Mouse (Mus musculus) splenic B cell, adult 2 months (primary cell): ENCODE results near the gene Gm45062.

ENCODE experiments used
- DNase-seq: peaks from one replicate; pipeline ENCODE4 v3.0.0-alpha.2; 2011; ENCODE audit warnings: low read depth, low spot score
- H3K27me3 ChIP-seq: 2 replicates; pipeline ENCODE4 v1.6.1; 2012; ENCODE audit warnings: mild to moderate bottlenecking, low read length, moderate library complexity, mixed read lengths; ENCODE audit not compliant: control insufficient read depth, poor library complexity, insufficient read depth, severe bottlenecking
- H3K36me3 ChIP-seq: 2 replicates; pipeline ENCODE4 v1.6.1; 2012; ENCODE audit warnings: mild to moderate bottlenecking, low read length, moderate library complexity, mixed read lengths; ENCODE audit not compliant: control insufficient read depth, poor library complexity, insufficient read depth, severe bottlenecking

Gene Gm45062

DNA sequence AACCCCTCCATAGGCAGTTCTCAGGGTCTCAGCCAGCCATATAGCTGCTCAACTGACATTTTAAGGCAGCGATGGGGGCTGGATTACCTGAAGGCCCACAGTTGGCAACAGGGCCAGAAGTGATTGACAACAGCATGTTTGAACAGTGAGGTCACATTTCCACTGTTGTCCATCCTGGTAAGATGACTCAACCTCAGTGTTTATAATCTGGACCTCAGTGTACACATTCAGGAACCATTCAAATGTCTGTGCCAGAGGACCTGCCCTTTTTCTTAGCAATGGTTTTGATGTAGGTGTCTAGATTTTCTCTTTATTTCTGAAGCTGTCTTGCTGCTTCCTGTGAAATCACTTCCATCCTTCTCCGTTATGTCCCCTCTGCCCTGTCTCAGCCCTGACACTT lies 87.9 kb downstream of the Gm45062 start:
- Histone ChIP-seq H3K36me3 (no peaks in the 10 kb centered on the region), H3K27me3 (no peaks in the 10 kb centered on the region)
- no peak for DNase-seq

DNA sequence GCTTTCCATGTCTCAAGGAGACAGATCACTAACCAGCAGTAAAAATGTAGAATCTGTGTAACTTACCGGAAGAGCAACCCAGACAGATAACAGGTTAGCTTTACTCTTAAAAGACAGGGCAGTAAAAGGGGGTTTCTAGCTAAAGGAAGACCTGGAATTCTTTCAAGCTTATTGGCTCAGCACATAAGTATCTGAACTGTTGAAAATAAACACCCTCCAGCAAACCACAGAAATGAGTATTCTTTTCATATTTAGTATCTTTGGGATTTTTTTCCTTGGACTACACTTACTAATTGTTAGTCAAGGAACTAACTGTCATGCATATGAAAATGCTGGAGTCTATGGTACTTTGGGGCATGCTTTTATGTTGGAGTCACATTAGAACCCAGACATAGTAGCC lies 89.1 kb downstream of the Gm45062 start:
- H3K27me3 ChIP-seq, result no peaks in the 10 kb centered on the region
- no peak for DNase-seq
- no peaks in the 10 kb centered on the region for H3K36me3 ChIP-seq

GRCm38 (mm10) chr6:8349060-8349670 lies 89.9 kb downstream of the Gm45062 start:
- no peak for DNase-seq
- no peaks in the 10 kb centered on the region for H3K27me3 ChIP-seq
- no peaks in the 10 kb centered on the region for H3K36me3 ChIP-seq

- H3K36me3 ChIP-seq, result no peaks in the 10 kb centered on the region
- no peaks in the 10 kb centered on the region for H3K27me3 ChIP-seq
- no peak for DNase-seq
These were observed 92.3 kb downstream of the Gm45062 start for GRCm38 (mm10) chr6:8351507-8351906.

DNA sequence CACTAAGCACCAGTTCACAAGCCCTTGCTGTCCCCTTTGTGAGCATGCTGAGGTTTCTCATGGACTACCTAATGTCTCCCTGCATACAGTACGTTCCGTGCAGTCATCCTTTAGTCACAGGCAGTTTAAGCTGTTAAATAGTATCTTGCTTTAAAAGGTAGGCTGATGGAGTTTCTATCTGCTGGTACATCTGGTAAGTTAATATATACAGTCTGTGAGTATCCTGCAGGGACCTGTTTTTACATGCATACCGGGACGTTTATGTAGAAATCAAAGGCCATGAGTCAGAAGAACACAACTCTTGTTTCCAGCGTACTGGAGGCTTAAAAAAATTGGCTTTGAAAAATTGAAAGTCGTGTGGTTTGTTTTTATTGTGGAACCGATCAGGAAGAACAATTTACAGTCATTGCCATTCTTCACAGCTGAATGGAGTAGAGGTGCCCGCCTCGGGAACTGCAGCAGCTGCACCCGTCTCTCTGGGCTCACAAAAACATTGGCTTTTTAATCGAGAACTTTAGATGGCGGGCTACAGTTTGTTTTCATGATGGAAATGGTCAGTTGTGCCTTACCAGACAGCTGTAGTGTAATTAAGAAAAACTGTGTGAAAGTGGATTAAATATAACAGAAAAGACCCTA lies 93.4 kb downstream of the Gm45062 start:
- H3K36me3 ChIP-seq, result no peaks in the 10 kb centered on the region
- DNase-seq, result no peak
- H3K27me3 ChIP-seq, result no peaks in the 10 kb centered on the region

DNA sequence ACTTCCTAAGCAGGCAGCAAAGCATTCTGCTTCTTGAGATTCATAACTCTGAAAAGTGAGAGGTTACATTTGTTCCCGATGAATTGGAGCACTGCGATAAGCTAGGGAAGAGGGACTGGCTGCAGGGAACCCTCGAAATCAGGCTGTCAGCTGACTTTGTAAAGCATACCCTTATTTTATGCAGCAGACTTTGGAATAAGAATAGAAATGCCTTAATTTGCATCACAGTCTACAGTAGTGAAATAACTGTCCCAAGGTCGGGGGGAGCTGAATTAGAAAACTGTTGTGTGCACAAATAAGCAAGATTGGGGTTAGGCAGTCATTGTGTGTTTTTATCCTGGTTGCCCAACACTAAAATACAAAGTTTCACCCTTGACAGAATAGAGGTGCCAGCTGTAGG lies 94.2 kb downstream of the Gm45062 start:
- no peaks in the 10 kb centered on the region for H3K36me3 ChIP-seq
- no peak for DNase-seq

GRCm38 (mm10) chr6:8354846-8355245 lies 95.6 kb downstream of the Gm45062 start:
- DNase-seq, result no peak
- Histone ChIP-seq H3K36me3 (no peaks in the 10 kb centered on the region), H3K27me3 (no peaks in the 10 kb centered on the region)

More for the DNA sequence above, 94.2 kb downstream of the Gm45062 start:
- H3K27me3 ChIP-seq, result no peaks in the 10 kb centered on the region

- DNase-seq, result no peak
- Histone ChIP-seq H3K27me3 (no peaks in the 10 kb centered on the region), H3K36me3 (no peaks in the 10 kb centered on the region)
These were observed 99.0 kb downstream of the Gm45062 start for GRCm38 (mm10) chr6:8358232-8358631.

- no peak for DNase-seq
- no peaks in the 10 kb centered on the region for H3K27me3 ChIP-seq
- H3K36me3 ChIP-seq, result no peaks in the 10 kb centered on the region
These were observed 99.5 kb downstream of the Gm45062 start for GRCm38 (mm10) chr6:8358782-8359181.

- Histone ChIP-seq H3K36me3 (no peaks in the 10 kb centered on the region), H3K27me3 (no peaks in the 10 kb centered on the region)
- DNase-seq, result no peak
These were observed 101.6 kb downstream of the Gm45062 start for GRCm38 (mm10) chr6:8360805-8361204.

GRCm38 (mm10) chr6:8364033-8364756 lies 104.9 kb downstream of the Gm45062 start:
- Histone ChIP-seq H3K27me3 (no peaks in the 10 kb centered on the region), H3K36me3 (no peaks in the 10 kb centered on the region)
- no peak for DNase-seq

DNA sequence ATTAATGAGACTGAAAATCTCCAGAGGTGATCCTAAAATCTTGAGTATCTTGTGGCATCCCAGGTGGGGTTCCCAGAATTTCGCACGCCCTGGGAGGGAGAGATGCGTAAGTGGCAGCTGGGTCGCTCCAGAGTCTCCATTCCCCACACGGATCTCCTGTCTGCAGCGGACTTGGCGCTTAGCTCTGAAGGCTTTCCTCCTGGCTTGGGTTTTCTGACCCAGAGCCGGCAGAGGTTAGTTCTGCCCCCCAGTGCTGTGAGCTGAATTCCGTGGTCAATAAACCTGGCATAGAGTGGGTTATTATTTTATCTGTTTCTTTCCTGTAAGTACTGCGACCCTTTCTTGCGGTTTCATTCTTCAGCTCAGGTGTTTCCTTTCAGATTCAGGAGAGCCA lies 105.5 kb downstream of the Gm45062 start:
- DNase-seq, result no peak
- no peaks in the 10 kb centered on the region for H3K27me3 ChIP-seq
- H3K36me3 ChIP-seq, result no peaks in the 10 kb centered on the region

- Histone ChIP-seq H3K27me3 (no peaks in the 10 kb centered on the region), H3K36me3 (no peaks in the 10 kb centered on the region)
- no peak for DNase-seq
These were observed 108.4 kb downstream of the Gm45062 start for GRCm38 (mm10) chr6:8367675-8368074.

DNA sequence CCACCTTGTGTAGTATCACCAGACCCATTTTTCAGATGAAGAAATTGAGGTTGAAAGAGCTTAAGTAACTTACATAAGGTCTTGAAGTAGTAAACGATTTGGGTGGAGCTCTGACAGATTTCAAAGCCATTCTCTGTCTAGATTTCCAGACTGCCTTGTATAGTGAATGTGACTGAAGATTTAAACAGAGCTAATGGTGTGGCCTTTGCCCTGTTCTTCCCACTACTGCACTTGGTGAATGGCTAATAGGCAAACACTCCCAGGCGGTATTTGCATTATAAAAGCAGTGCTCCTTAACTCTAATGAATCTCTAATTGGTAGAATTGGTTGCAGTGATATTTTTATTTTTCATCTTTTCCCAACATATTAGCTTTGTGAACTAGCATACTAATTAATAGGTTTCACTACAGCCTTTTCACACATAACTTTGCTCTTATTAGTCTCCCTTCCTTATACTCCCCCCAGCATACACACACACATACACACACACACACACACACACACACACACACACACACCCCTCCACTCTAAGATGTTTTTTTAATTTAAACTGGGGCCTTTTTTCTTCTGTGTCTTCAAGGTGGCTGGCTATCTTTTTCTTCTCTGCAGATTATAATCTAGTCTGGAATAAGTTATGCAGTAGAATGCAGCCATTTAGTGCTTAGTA lies 109.1 kb downstream of the Gm45062 start:
- no peaks in the 10 kb centered on the region for H3K27me3 ChIP-seq
- no peak for DNase-seq
- H3K36me3 ChIP-seq, result no peaks in the 10 kb centered on the region

GRCm38 (mm10) chr6:8370624-8371023 lies 111.4 kb downstream of the Gm45062 start:
- H3K27me3 ChIP-seq, result no peaks in the 10 kb centered on the region
- DNase-seq, result no peak
- H3K36me3 ChIP-seq, result no peaks in the 10 kb centered on the region
